Mouse (Mus musculus) myocyte (in vitro differentiated cells): ENCODE data around the gene Ttc33. TPM values are rescaled to one million over a fixed set of nuclear protein-coding genes. Genes with fewer than 3 reads are reported as not detected.
"Not testable (repeated sequence)": the region's sequence is repeated elsewhere in the genome, so short reads cannot be mapped to it uniquely, and the experiment has no call there.

Experiments
- H3K27me3 ChIP-seq: one replicate; pipeline ENCODE4 v1.6.1; 2011; ENCODE audit not compliant: control insufficient read depth, insufficient read depth, insufficient read length
- H3K36me3 ChIP-seq: one replicate; pipeline ENCODE4 v1.6.1; 2011; ENCODE audit not compliant: control insufficient read depth, insufficient read depth
- H3K4me2 ChIP-seq: one replicate; pipeline ENCODE4 v1.6.1; 2011; ENCODE audit warnings: low read depth, control low read depth
- H3K4me3 ChIP-seq: one replicate; pipeline ENCODE4 v1.5.1; 2011; ENCODE audit warnings: mild to moderate bottlenecking, control low read depth, moderate library complexity
- H3K79me2 ChIP-seq: one replicate; pipeline ENCODE4 v1.6.1; 2011; ENCODE audit not compliant: control insufficient read depth, insufficient read depth
- H3ac ChIP-seq: one replicate; pipeline ENCODE4 v1.6.1; 2011; ENCODE audit not compliant: control insufficient read depth, insufficient read length
- CEBPB ChIP-seq: IDR thresholded peaks from 2 replicates; pipeline ENCODE4 v1.6.1; 2011; ENCODE audit warnings: mild to moderate bottlenecking, moderate library complexity; ENCODE audit not compliant: poor library complexity, insufficient read depth, severe bottlenecking
- E2F4 ChIP-seq: IDR thresholded peaks from one replicate; pipeline ENCODE4 v1.6.1; 2011; ENCODE audit warnings: mild to moderate bottlenecking, control low read depth, moderate library complexity; ENCODE audit not compliant: insufficient read depth
- MAX ChIP-seq: IDR thresholded peaks from one replicate; pipeline ENCODE4 v1.6.1; 2011; ENCODE audit warnings: low read depth, mild to moderate bottlenecking, control low read depth
- MYOD1 ChIP-seq, 3 experiments: IDR thresholded peaks; one replicate each; pipeline ENCODE4 v1.6.1; 2011; ENCODE audit warnings: control low read depth in 2 of 3, low read depth in 2 of 3, mild to moderate bottlenecking in 2 of 3, moderate library complexity in 1 of 3; ENCODE audit not compliant: insufficient read length in 2 of 3, control insufficient read depth in 1 of 3
- MYOG ChIP-seq, 3 experiments: IDR thresholded peaks; one replicate each; pipeline ENCODE4 v1.6.1; 2011; ENCODE audit warnings: control low read depth in 2 of 3, low read depth in 2 of 3, mild to moderate bottlenecking in 2 of 3; ENCODE audit not compliant: insufficient read length in 2 of 3, control insufficient read depth in 1 of 3, insufficient read depth in 1 of 3
- POLR2A ChIP-seq: IDR thresholded peaks from one replicate; pipeline ENCODE4 v1.6.1; 2011; ENCODE audit warnings: low read depth, mild to moderate bottlenecking, control low read depth, moderate library complexity; ENCODE audit not compliant: insufficient read length
- POLR2AphosphoS2 ChIP-seq: IDR thresholded peaks from one replicate; pipeline ENCODE4 v1.6.1; 2011; ENCODE audit warnings: low read depth, control low read depth; ENCODE audit not compliant: insufficient read length
- REST ChIP-seq: IDR thresholded peaks from one replicate; pipeline ENCODE4 v1.6.1; 2011; ENCODE audit warnings: mild to moderate bottlenecking, control low read depth, moderate library complexity; ENCODE audit not compliant: insufficient read depth, insufficient read length
- SRF ChIP-seq: IDR thresholded peaks from one replicate; pipeline ENCODE4 v1.6.1; 2011; ENCODE audit warnings: low read depth; ENCODE audit not compliant: control insufficient read depth, insufficient read length
- TCF12 ChIP-seq: IDR thresholded peaks from one replicate; pipeline ENCODE4 v1.6.1; 2011; ENCODE audit warnings: mild to moderate bottlenecking, control low read depth; ENCODE audit not compliant: poor library complexity, insufficient read depth, severe bottlenecking
- TCF3 ChIP-seq: IDR thresholded peaks from one replicate; pipeline ENCODE4 v1.6.1; 2011; ENCODE audit warnings: low read depth, control low read depth; ENCODE audit not compliant: insufficient read length
- USF1 ChIP-seq: IDR thresholded peaks from one replicate; pipeline ENCODE4 v1.6.1; 2011; ENCODE audit warnings: low read depth, mild to moderate bottlenecking, control low read depth, moderate library complexity
- polyA plus RNA-seq: library from polyadenylated mRNA; unstranded; fragments of >200 nt; fragmentation: generic; extraction: Trizol; gene quantifications from one replicate; pipeline ENCODE4 v1.2.1, GENCODE M21; 2012; ENCODE audit warnings: missing spikeins

Gene Ttc33
- polyA plus RNA-seq, 1 experiment, result 17.8 TPM

DNA sequence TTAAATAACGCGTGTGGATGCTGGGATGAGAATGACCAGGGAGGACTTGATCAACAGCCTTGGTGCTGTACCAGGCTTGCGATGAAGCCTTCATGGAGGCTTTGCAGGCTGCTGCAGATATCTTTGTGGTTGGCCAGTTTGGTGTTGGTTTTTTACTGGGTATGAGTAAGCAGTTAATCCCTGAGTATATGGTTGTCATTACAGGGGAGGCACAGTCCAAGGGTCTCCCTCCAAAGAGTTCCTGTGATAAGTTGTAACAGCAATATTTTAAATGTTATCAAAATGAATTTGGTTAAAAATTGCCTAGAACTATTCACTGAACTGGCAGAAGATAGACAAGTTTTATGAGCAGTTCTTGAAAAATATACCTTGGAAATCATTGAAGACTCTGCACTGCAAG is 23.8 kb downstream of the Ttc33 start:
- Histone ChIP-seq H3K36me3 (peaks cover 27% of the 10 kb centered on the region), H3K4me3 (no peak overlapping the region), H3K27me3 (no peaks in the 10 kb centered on the region), H3K4me2 (no peak overlapping the region), H3ac (no peak overlapping the region), H3K79me2 (no peaks in the 10 kb centered on the region)
- no peak for TF ChIP-seq CEBPB
- no peak for TF ChIP-seq SRF
- no peak for TF ChIP-seq MYOG (IDR thresholded peaks at IDR 0.05; ENCODE audit: control insufficient read depth in 1 of 3, insufficient read depth in 1 of 3, insufficient read length in 2 of 3, low read depth in 2 of 3)
- no peak for TF ChIP-seq POLR2AphosphoS2
- no peak for TF ChIP-seq E2F4
- TF ChIP-seq MYOD1 (IDR thresholded peaks at IDR 0.05; ENCODE audit: control insufficient read depth in 1 of 3, insufficient read length in 2 of 3, low read depth in 2 of 3), result no peak
- TF ChIP-seq USF1, result no peak
- no peak for TF ChIP-seq TCF3
- TF ChIP-seq REST, result no peak

DNA sequence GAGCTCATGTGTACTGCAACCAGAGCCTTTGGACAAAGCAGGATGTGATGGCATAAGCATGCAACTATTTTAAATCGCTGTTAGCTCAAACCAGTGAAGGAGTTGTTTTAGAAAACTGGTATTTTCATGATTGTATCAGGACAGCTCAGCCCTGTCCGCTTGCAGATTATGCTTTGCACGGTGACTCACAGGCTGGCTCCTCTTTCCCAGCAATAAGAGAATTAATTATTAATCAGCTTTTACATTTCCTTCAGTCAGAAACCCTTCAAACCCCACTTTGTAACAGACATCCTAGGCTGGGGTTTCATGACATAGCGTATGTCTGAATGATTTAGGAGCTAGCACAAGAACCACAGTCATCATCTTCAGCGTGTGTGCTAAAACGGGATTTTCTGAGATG is 35.2 kb downstream of the Ttc33 start:
- Histone ChIP-seq H3ac (no peak overlapping the region), H3K79me2 (no peaks in the 10 kb centered on the region), H3K27me3 (no peaks in the 10 kb centered on the region), H3K36me3 (peaks cover 10% of the 10 kb centered on the region), H3K4me3 (no peak overlapping the region), H3K4me2 (no peak overlapping the region)
- no peak for TF ChIP-seq POLR2A
- no peak for TF ChIP-seq MAX
- no peak for TF ChIP-seq TCF3
- no peak for TF ChIP-seq USF1
- TF ChIP-seq MYOG (IDR thresholded peaks at IDR 0.05; ENCODE audit: control insufficient read depth in 1 of 3, insufficient read depth in 1 of 3, insufficient read length in 2 of 3, low read depth in 2 of 3), result no peak
- no peak for TF ChIP-seq REST
- no peak for TF ChIP-seq E2F4
- TF ChIP-seq CEBPB, result no peak
- TF ChIP-seq TCF12, result no peak
- TF ChIP-seq MYOD1 (IDR thresholded peaks at IDR 0.05; ENCODE audit: control insufficient read depth in 1 of 3, insufficient read length in 2 of 3, low read depth in 2 of 3), result no peak
- no peak for TF ChIP-seq POLR2AphosphoS2
- no peak for TF ChIP-seq SRF

DNA sequence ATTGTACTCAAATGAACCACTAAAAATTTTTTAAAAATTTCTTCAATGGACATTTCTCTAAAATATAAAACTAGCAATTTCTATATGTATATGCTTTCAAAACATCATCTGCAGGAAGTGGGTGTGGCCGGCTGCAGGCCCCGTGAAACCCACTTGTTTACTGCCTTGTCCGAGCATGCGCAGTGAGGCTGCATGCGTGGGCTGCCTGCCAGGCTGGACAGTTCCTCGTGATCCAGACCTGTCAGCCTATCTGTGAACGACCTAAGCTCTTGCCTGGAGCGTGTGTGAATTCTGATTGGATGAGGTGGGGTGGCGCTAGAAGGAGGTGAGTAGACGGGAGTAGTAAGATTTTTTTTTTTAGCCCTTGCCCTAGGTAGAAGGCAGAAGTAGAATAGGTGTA is 45.4 kb downstream of the Ttc33 start:
- H3K4me2 ChIP-seq, H3ac ChIP-seq, H3K36me3 ChIP-seq, H3K27me3 ChIP-seq, H3K4me3 ChIP-seq, H3K79me2 ChIP-seq: not testable (repeated sequence)

DNA sequence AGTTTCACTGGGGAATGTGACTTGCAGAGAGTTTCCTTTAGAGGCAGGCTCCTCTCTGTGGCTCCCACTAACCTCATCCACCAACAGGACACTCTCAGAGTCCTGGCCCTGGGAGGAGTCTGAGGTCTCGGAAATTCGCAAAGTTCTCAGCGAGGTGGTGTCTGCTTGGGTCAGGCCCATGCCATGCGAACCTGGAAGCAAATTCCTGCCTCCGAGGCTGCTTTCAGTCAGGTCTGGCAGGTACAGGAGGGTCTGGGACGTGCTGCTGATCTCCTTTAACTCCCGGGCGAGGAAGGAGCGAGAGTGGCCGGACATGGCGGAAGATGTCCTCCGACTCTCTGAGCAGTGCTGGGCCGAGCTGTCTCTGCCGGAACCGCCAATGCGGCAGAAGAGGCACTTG is 49.3 kb downstream of the Ttc33 start:
- Histone ChIP-seq H3K4me3 (no peak overlapping the region), H3ac (no peak overlapping the region), H3K36me3 (no peaks in the 10 kb centered on the region), H3K79me2 (peaks cover 6% of the 10 kb centered on the region), H3K27me3 (no peaks in the 10 kb centered on the region), H3K4me2 (no peak overlapping the region)
- no peak for TF ChIP-seq USF1
- no peak for TF ChIP-seq REST
- no peak for TF ChIP-seq TCF3
- no peak for TF ChIP-seq MYOD1 (IDR thresholded peaks at IDR 0.05; ENCODE audit: control insufficient read depth in 1 of 3, insufficient read length in 2 of 3, low read depth in 2 of 3)
- TF ChIP-seq SRF, result no peak
- no peak for TF ChIP-seq POLR2A
- TF ChIP-seq MYOG (IDR thresholded peaks at IDR 0.05; ENCODE audit: control insufficient read depth in 1 of 3, insufficient read depth in 1 of 3, insufficient read length in 2 of 3, low read depth in 2 of 3), result no peak
- TF ChIP-seq POLR2AphosphoS2, result no peak
- no peak for TF ChIP-seq CEBPB
- no peak for TF ChIP-seq TCF12
- no peak for TF ChIP-seq MAX
- no peak for TF ChIP-seq E2F4

GRCm38 (mm10) chr15:5235527-5235926 is 50.2 kb downstream of the Ttc33 start:
- Histone ChIP-seq H3K27me3 (no peaks in the 10 kb centered on the region), H3K36me3 (no peaks in the 10 kb centered on the region), H3K4me2 (peak overlapping the region; percentile 27), H3ac (no peak overlapping the region), H3K4me3 (no peak overlapping the region), H3K79me2 (peaks cover 15% of the 10 kb centered on the region)
- TF ChIP-seq REST (no peak), USF1 (no peak), POLR2AphosphoS2 (no peak), TCF12 (no peak), SRF (no peak), POLR2A (no peak), CEBPB (no peak), MYOG (IDR thresholded peaks at IDR 0.05; ENCODE audit: control insufficient read depth in 1 of 3, insufficient read depth in 1 of 3, insufficient read length in 2 of 3, low read depth in 2 of 3) (no peak), E2F4 (no peak), MAX (no peak), TCF3 (no peak), MYOD1 (IDR thresholded peaks at IDR 0.05; ENCODE audit: control insufficient read depth in 1 of 3, insufficient read length in 2 of 3, low read depth in 2 of 3) (no peak)
